Comparison of ENCODE assay signal across 15 mouse cellular contexts in genomic region chr9:16062472-16062871, GRCm38 (mm10).
"Had no signal": no experiment of that assay in that cellular context is flagged by ENCODE, and none has a peak within 500 bp of the region (broad histone marks: within the 10 kb centered on the region; RNA-seq: fewer than 3 reads in every experiment).

No protein-coding gene starts in this region.

- DNase-seq: right cerebral cortex, adult 18-20 months; right cerebral cortex, postnatal 14 days; right cerebral cortex, postnatal 25 days; right cerebral cortex, postnatal 4 days; spleen, adult 18-20 months; thymus, adult 18-20 months; thymus, adult 2 months; thymus, postnatal 14 days; thymus, postnatal 25 days; thymus, postnatal 36 days; thymus, postnatal 4 days had no signal

- H3K4me1 ChIP-seq: neural tube, embryonic 13.5 days; neural tube, embryonic 15.5 days; stomach, embryonic 15.5 days had no signal

- H3K27ac ChIP-seq: neural tube, embryonic 13.5 days; neural tube, embryonic 15.5 days; stomach, embryonic 15.5 days; stomach, postnatal 0 days had no signal

- H3K36me3 ChIP-seq: neural tube, embryonic 13.5 days; neural tube, embryonic 15.5 days; stomach, embryonic 15.5 days had no signal

- H3K9me3 ChIP-seq: neural tube, embryonic 13.5 days; neural tube, embryonic 15.5 days; stomach, embryonic 15.5 days had no signal

- H3K4me3 ChIP-seq: neural tube, embryonic 13.5 days; neural tube, embryonic 15.5 days; stomach, embryonic 15.5 days had no signal

- H3K9ac ChIP-seq: neural tube, embryonic 13.5 days; neural tube, embryonic 15.5 days; stomach, embryonic 15.5 days had no signal

- H3K4me2 ChIP-seq: neural tube, embryonic 13.5 days; neural tube, embryonic 15.5 days; stomach, embryonic 15.5 days had no signal

- H3K27me3 ChIP-seq: neural tube, embryonic 13.5 days; neural tube, embryonic 15.5 days; stomach, embryonic 15.5 days had no signal
